Mouse (Mus musculus) Patski (cell line): Measurements from ENCODE around the gene Chst15. TPM values are rescaled to one million over a fixed set of nuclear protein-coding genes. Genes with fewer than 3 reads are reported as not detected.
A peak's percentile ranks its signal among the peaks of the same experiment; 100 is the strongest.

Experiments used
- ATAC-seq: fragments of 100-300 bp; one replicate; pipeline ENCODE4 v1.8.0; 2021
- CTCF ChIA-PET: fragments of 350-600 bp; sonication (Branson Sonifier 250); formaldehyde crosslinking; loops from one replicate; lab custom pipeline; 2022; ENCODE audit warnings: inconsistent platforms; lab: Charles Lee
- POLR2A ChIA-PET: fragments of 350-600 bp; sonication (Branson Sonifier 250); formaldehyde crosslinking; loops from one replicate; lab custom pipeline; 2022; ENCODE audit warnings: antibody characterized with exemption, inconsistent platforms; lab: Charles Lee
- DNase-seq: peaks from one replicate; pipeline ENCODE4 v3.0.0-alpha.2; 2011; ENCODE audit warnings: low read depth, low spot score
- H3K27me3 ChIP-seq: fragments of 371-371 bp; one replicate; pipeline ENCODE4 v1.5.1; 2021
- CTCF ChIP-seq: fragments of 100-300 bp; IDR thresholded peaks from one replicate; pipeline ENCODE4 v1.5.1; 2021
- in situ Hi-C: fragments of 300-500 bp; cut with MboI; formaldehyde crosslinking; loops from 3 replicates; pipeline ENCODE4 v1.11.1; 2018; ENCODE audit warnings: low pct_unique_long_range_greater_than_20kb, mixed read lengths
- polyA plus RNA-seq: library from polyadenylated mRNA; unstranded; gene quantifications from one replicate; pipeline ENCODE4 v1.2.3, GENCODE M21; 2021

Chst15 gene
- polyA plus RNA-seq, 1 experiment from 2014 or later, result 14.3 TPM

GRCm38 (mm10) chr7:132337268-132337917 lies 20.4 kb upstream of the Chst15 start:
- ChIA-PET CTCF (no interaction called here), POLR2A (interaction anchor here (0.5 kb wide), 1 partner anchor 30 kb away, joined by 9 read pairs; no protein-coding TSS in a partner anchor)
- no peak for TF ChIP-seq CTCF
- ATAC-seq (no peak), DNase-seq (no peak)
- in situ Hi-C loops, result no loop called here
- H3K27me3 ChIP-seq, result no peaks in the 10 kb centered on the region

- in situ Hi-C loops, result no loop called here
Observed at GRCm38 (mm10) chr7:132336781-132337180, 19.8 kb upstream of the Chst15 start.

GRCm38 (mm10) chr7:132335367-132335766 lies 18.3 kb upstream of the Chst15 start:
- no peak for ATAC-seq
- POLR2A ChIA-PET, result interaction anchor here (0.5 to 1.7 kb wide), 2 partner anchors 9 to 69 kb away, joined by 4 read pairs; no protein-coding TSS in a partner anchor
- in situ Hi-C loops, result no loop called here
- DNase-seq, result no peak
- CTCF ChIA-PET, result interaction anchor here (1.7 kb wide), 1 partner anchor 9 kb away, joined by 8 read pairs; no protein-coding TSS in a partner anchor
- no peaks in the 10 kb centered on the region for H3K27me3 ChIP-seq
- TF ChIP-seq CTCF, result no peak

More at GRCm38 (mm10) chr7:132336781-132337180, 19.8 kb upstream of the Chst15 start:
- CTCF ChIA-PET, result interaction anchor here (1.7 kb wide), 1 partner anchor 11 kb away, joined by 8 read pairs; no protein-coding TSS in a partner anchor
- TF ChIP-seq CTCF, result no peak
- POLR2A ChIA-PET, result interaction anchor here (0.5 to 1.7 kb wide), 2 partner anchors 10 to 29 kb away, joined by 4 to 9 read pairs; no protein-coding TSS in a partner anchor
- no peaks in the 10 kb centered on the region for H3K27me3 ChIP-seq
- DNase-seq (no peak), ATAC-seq (no peak)

GRCm38 (mm10) chr7:132333078-132333477 lies 16.1 kb upstream of the Chst15 start:
- no peak for DNase-seq
- in situ Hi-C loops, result no loop called here
- no peaks in the 10 kb centered on the region for H3K27me3 ChIP-seq
- no peak for ATAC-seq
- ChIA-PET CTCF (no interaction called here), POLR2A (no interaction called here)
- no peak for TF ChIP-seq CTCF

- no peaks in the 10 kb centered on the region for H3K27me3 ChIP-seq
- ChIA-PET POLR2A (interaction anchor here (0.8 kb wide), 1 partner anchor 8 kb away, joined by 3 read pairs; no protein-coding TSS in a partner anchor), CTCF (no interaction called here)
- no peak for TF ChIP-seq CTCF
- DNase-seq (no peak), ATAC-seq (no peak)
- in situ Hi-C loops, result no loop called here
Observed at GRCm38 (mm10) chr7:132332176-132332575, 15.1 kb upstream of the Chst15 start.

GRCm38 (mm10) chr7:132330179-132330578 lies 13.2 kb upstream of the Chst15 start:
- ChIA-PET POLR2A (no interaction called here), CTCF (no interaction called here)
- DNase-seq (no peak), ATAC-seq (no peak)
- in situ Hi-C loops, result no loop called here
- no peak for TF ChIP-seq CTCF
- H3K27me3 ChIP-seq, result no peaks in the 10 kb centered on the region

- in situ Hi-C loops, result no loop called here
- DNase-seq (no peak), ATAC-seq (no peak)
- CTCF ChIA-PET, result no interaction called here
- no peak for TF ChIP-seq CTCF
- no peaks in the 10 kb centered on the region for H3K27me3 ChIP-seq
- POLR2A ChIA-PET, result no interaction called here
Observed at GRCm38 (mm10) chr7:132328648-132329047, 11.6 kb upstream of the Chst15 start.

- in situ Hi-C loops, result no loop called here
- peak; percentile 56 for ATAC-seq
- POLR2A ChIA-PET, result interaction anchor here (0.7 to 1.7 kb wide), 5 partner anchors 10 to 103 kb away, joined by 3 to 9 read pairs (median 4); partner anchors contain the start of gene Chst15
- CTCF ChIA-PET, result interaction anchor here (0.9 to 2.1 kb wide), 6 partner anchors 9 to 226 kb away, joined by 3 to 11 read pairs (median 4); partner anchors contain the start of gene Chst15
- TF ChIP-seq CTCF, result no peak
- no peaks in the 10 kb centered on the region for H3K27me3 ChIP-seq
- peak; percentile 90 for DNase-seq
Observed at GRCm38 (mm10) chr7:132325549-132326331, 8.7 kb upstream of the Chst15 start.

- CTCF ChIA-PET, result no interaction called here
- DNase-seq (no peak), ATAC-seq (no peak)
- in situ Hi-C loops, result no loop called here
- H3K27me3 ChIP-seq, result no peaks in the 10 kb centered on the region
- TF ChIP-seq CTCF, result no peak
- POLR2A ChIA-PET, result interaction anchor here (1.1 kb wide), 1 partner anchor 61 kb away, joined by 3 read pairs; no protein-coding TSS in a partner anchor
Observed at GRCm38 (mm10) chr7:132323430-132323829, 6.4 kb upstream of the Chst15 start.

GRCm38 (mm10) chr7:132321392-132321958 lies 4.4 kb upstream of the Chst15 start:
- no peak for TF ChIP-seq CTCF
- DNase-seq, result no peak
- H3K27me3 ChIP-seq, result no peaks in the 10 kb centered on the region
- no peak for ATAC-seq
- in situ Hi-C loops, result no loop called here
- ChIA-PET CTCF (no interaction called here), POLR2A (no interaction called here)
